Mouse (Mus musculus) spleen, adult 2 months (tissue): ENCODE results near the gene Tmprss2. TPM values are rescaled to one million over a fixed set of nuclear protein-coding genes. Genes with fewer than 3 reads are reported as not detected.

ENCODE experiments used
- DNase-seq, 2 experiments: peaks; one replicate each; pipeline versions ENCODE4 v3.0.0 to v3.0.0-alpha.2; 2012 to 2021; ENCODE audit warnings: low spot score in 2 of 2, low read depth in 1 of 2
- H3K27ac ChIP-seq: fragments of 200-500 bp; 2 replicates; pipeline ENCODE4 v1.5.1; 2012; ENCODE audit warnings: low read length, inconsistent platforms; ENCODE audit not compliant: insufficient read depth
- H3K27me3 ChIP-seq: fragments of 200-500 bp; 2 replicates; pipeline ENCODE4 v1.6.1; 2012; ENCODE audit warnings: mild to moderate bottlenecking, moderate library complexity, low read length, inconsistent platforms; ENCODE audit not compliant: control insufficient read depth, insufficient read depth
- H3K36me3 ChIP-seq: fragments of 200-500 bp; 2 replicates; pipeline ENCODE4 v1.6.1; 2012; ENCODE audit warnings: mild to moderate bottlenecking, low read length, inconsistent platforms; ENCODE audit not compliant: control insufficient read depth, insufficient read depth
- H3K4me1 ChIP-seq: fragments of 200-500 bp; 2 replicates; pipeline ENCODE4 v1.6.1; 2011; ENCODE audit warnings: inconsistent platforms; ENCODE audit not compliant: control insufficient read depth, insufficient read depth, insufficient read length
- H3K4me3 ChIP-seq: fragments of 200-500 bp; 2 replicates; pipeline ENCODE4 v1.5.1; 2011; ENCODE audit warnings: mild to moderate bottlenecking, inconsistent platforms; ENCODE audit not compliant: insufficient read depth, insufficient read length; ENCODE audit errors: extremely low read depth
- CTCF ChIP-seq: fragments of 200-500 bp; IDR thresholded peaks from 2 replicates; pipeline ENCODE4 v1.5.1; 2011; ENCODE audit warnings: mild to moderate bottlenecking, inconsistent platforms; ENCODE audit not compliant: insufficient read depth, insufficient read length, insufficient replicate concordance; ENCODE audit errors: extremely low read depth
- POLR2A ChIP-seq: fragments of 200-500 bp; IDR thresholded peaks from 2 replicates; pipeline ENCODE4 v1.6.1; 2011; ENCODE audit warnings: low read depth, low read length, inconsistent platforms
- WGBS: fragments of 180-500 bp; shearing (Covaris S2); methylation state at CpG from one replicate; pipeline ENCODE4 v1.1.7; 2018; 5-methylcytosine and 5-hydroxymethylcytosine counted together
- polyA plus RNA-seq: library from polyadenylated mRNA; depleted of rRNA; stranded (reverse); fragments of >200 nt; gene quantifications from 2 replicates; pipeline ENCODE4 v1.2.3, GENCODE M21; 2012; rRNA removed

Gene Tmprss2
- polyA plus RNA-seq, 1 experiment, result 0.12 TPM

DNA sequence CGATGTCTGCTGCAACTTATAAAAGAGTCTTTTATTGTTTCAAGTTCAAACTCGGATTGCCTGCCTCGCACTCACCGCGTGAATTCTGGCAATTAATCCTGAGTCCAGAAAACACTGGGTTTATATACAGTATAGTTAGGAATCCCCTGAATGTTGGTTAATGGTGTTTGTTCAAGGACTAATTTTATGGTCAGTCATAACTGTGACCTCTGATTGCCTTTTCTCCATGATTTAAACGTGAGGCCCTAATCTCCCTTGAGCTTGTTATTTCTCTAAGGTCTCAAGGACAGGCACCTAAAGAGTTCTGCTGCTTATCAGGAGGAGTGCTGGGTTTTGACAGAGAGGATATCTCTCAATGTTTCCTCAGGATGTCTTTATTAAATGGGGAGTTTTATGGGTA lies 89.0 kb downstream of the Tmprss2 start:
- WGBS, result 91% methylated on average over 6 of the region's 6 CpGs
- TF ChIP-seq POLR2A (no peak), CTCF (no peak)
- Histone ChIP-seq H3K27ac (no peak overlapping the region), H3K4me1 (no peaks in the 10 kb centered on the region), H3K36me3 (no peaks in the 10 kb centered on the region), H3K27me3 (no peaks in the 10 kb centered on the region), H3K4me3 (no peak overlapping the region)
- no peak for DNase-seq

DNA sequence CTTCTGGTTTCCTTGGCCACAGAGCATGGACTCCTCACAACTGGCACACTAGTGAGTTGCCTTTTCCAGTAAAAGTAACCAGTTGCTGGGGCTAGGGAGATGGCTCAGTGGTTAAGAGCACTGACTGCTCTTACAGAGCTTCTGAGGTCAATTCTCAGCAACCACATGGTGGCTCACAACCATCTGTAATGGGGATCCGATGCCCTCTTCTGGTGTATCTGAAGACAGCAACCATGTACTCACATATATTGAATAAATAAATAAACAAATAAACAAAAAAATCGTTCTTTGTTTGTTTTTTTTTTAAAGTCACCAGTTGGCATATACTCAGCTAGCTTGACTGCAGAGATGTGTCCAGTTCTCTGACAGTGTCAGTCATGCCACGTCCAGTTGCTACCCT lies 94.7 kb downstream of the Tmprss2 start:
- no peaks in the 10 kb centered on the region for H3K36me3 ChIP-seq
- 67% methylated on average over 3 of the region's 3 CpGs for WGBS
- no peaks in the 10 kb centered on the region for H3K4me1 ChIP-seq
- H3K27me3 ChIP-seq, result no peaks in the 10 kb centered on the region
- TF ChIP-seq CTCF (no peak), POLR2A (no peak)
- H3K27ac ChIP-seq, result no peak overlapping the region
- DNase-seq, result no peak
- no peak overlapping the region for H3K4me3 ChIP-seq

Other genes with a start within 250 kb of the Tmprss2 start
- gene Mx1, start 148.3 kb downstream of the Tmprss2 start, polyA plus RNA-seq, result 4.2 and 4.4 TPM in 2 replicates
- not detected in 2 replicates for gene Fam3b, start 96.4 kb downstream of the Tmprss2 start, polyA plus RNA-seq
- gene Ripk4, start 152.6 kb upstream of the Tmprss2 start, polyA plus RNA-seq, result 0.15 and 0.19 TPM in 2 replicates
- 11.1 and 13.5 TPM in 2 replicates for gene Prdm15, start 240.7 kb upstream of the Tmprss2 start, polyA plus RNA-seq